Mouse (Mus musculus) stomach, postnatal 0 days (tissue): ENCODE data around the gene Tmem259. TPM values are rescaled to one million over a fixed set of nuclear protein-coding genes. Genes with fewer than 3 reads are reported as not detected.

ENCODE experiments used
- ATAC-seq: fragments of 200-750 bp; cut with Nextera tagmentation; 2 replicates; pipeline ENCODE4 v1.8.0; 2017; ENCODE audit not compliant: low FRiP score, low TSS enrichment
- DNase-seq: peaks from one replicate; pipeline ENCODE4 v3.0.0-alpha.2; 2016; ENCODE audit warnings: low spot score
- H3K27ac ChIP-seq: fragments of 300-500 bp; sonication (generic); replicated peaks from 2 replicates; pipeline ENCODE4 v1.5.1; 2014; ENCODE audit warnings: mild to moderate bottlenecking, control low read depth
- H3K27me3 ChIP-seq: fragments of 300-500 bp; sonication (generic); 2 replicates; pipeline ENCODE4 v1.6.1; 2014; ENCODE audit warnings: low read length; ENCODE audit not compliant: control insufficient read depth, insufficient read depth
- H3K36me3 ChIP-seq: fragments of 300-500 bp; sonication (generic); 2 replicates; pipeline ENCODE4 v1.6.1; 2014; ENCODE audit warnings: low read length, mixed read lengths; ENCODE audit not compliant: control insufficient read depth, insufficient read depth
- H3K4me1 ChIP-seq: fragments of 300-500 bp; sonication (generic); replicated peaks from 2 replicates; pipeline ENCODE4 v1.6.1; 2014; ENCODE audit warnings: antibody characterized with exemption; ENCODE audit not compliant: control insufficient read depth, insufficient read depth
- H3K4me2 ChIP-seq: fragments of 300-500 bp; sonication (generic); replicated peaks from 2 replicates; pipeline ENCODE4 v1.6.1; 2014; ENCODE audit warnings: low read depth, mild to moderate bottlenecking, control low read depth, moderate library complexity
- H3K4me3 ChIP-seq: fragments of 300-500 bp; sonication (generic); 2 replicates; pipeline ENCODE4 v1.5.1; 2014; ENCODE audit warnings: low read depth, low read length, control low read depth
- H3K9ac ChIP-seq: fragments of 300-500 bp; sonication (generic); 2 replicates; pipeline ENCODE4 v1.6.1; 2014; ENCODE audit warnings: mild to moderate bottlenecking, low read length, control low read depth, mixed read lengths
- H3K9me3 ChIP-seq: fragments of 300-500 bp; sonication (generic); 2 replicates; pipeline ENCODE4 v1.6.1; 2016; ENCODE audit warnings: low read length; ENCODE audit not compliant: control insufficient read depth
- CTCF ChIP-seq: IDR thresholded peaks from 2 replicates; pipeline ENCODE4 v1.5.1; 2016; ENCODE audit warnings: antibody characterized with exemption, low read depth, mild to moderate bottlenecking, moderate library complexity
- EP300 ChIP-seq: optimal IDR thresholded peaks from 2 replicates; pipeline ENCODE3; 2016; ENCODE audit warnings: antibody characterized with exemption
- WGBS: fragments of 180-500 bp; shearing (Covaris S2); extraction: QIAGEN DNeasy Blood & Tissue Kit; methylation state at CpG from one replicate; pipeline ENCODE4 v1.1.7; 2014; 5-methylcytosine and 5-hydroxymethylcytosine counted together
- polyA plus RNA-seq: library from polyadenylated mRNA; unstranded; fragments of >200 nt; fragmentation: Nextera tagmentation; extraction: Ambion mirVana; gene quantifications from 2 replicates; pipeline ENCODE4 v1.2.1, GENCODE M21; 2015

The Tmem259 gene
- polyA plus RNA-seq, 1 experiment from 2014 or later, result 18.5 TPM

- Histone ChIP-seq H3K9ac (no peak overlapping the region), H3K36me3 (peaks cover 17% of the 10 kb centered on the region), H3K4me1 (no peaks in the 10 kb centered on the region), H3K9me3 (no peaks in the 10 kb centered on the region), H3K4me3 (no peak overlapping the region), H3K27me3 (no peaks in the 10 kb centered on the region), H3K27ac (no peak overlapping the region), H3K4me2 (no peak overlapping the region)
- TF ChIP-seq EP300, result no peak
- DNase-seq (no peak), ATAC-seq (no peak)
- 68% methylated on average over 1 of the region's 1 CpGs for WGBS
Measured at GRCm38 (mm10) chr10:79995636-79996035, 11.5 kb upstream of the Tmem259 start.

GRCm38 (mm10) chr10:79994397-79995115, 10.4 kb upstream of the Tmem259 start:
- no peaks in the 10 kb centered on the region for H3K27me3 ChIP-seq
- no peak for ATAC-seq
- no peaks in the 10 kb centered on the region for H3K9me3 ChIP-seq
- 0 out of 2 replicates have a peak overlapping the region, but pooled peaks have one; percentile 13 for H3K9ac ChIP-seq
- no peak overlapping the region for H3K4me3 ChIP-seq
- TF ChIP-seq CTCF (no peak), EP300 (no peak)
- H3K4me2 ChIP-seq, result no peak overlapping the region
- H3K4me1 ChIP-seq, result no peaks in the 10 kb centered on the region
- 75% methylated on average over 16 of the region's 16 CpGs for WGBS
- no peak overlapping the region for H3K27ac ChIP-seq
- peaks cover 17% of the 10 kb centered on the region for H3K36me3 ChIP-seq
- DNase-seq, result peak; percentile 76

- Histone ChIP-seq H3K27me3 (no peaks in the 10 kb centered on the region), H3K4me2 (no peak overlapping the region), H3K4me3 (peak overlapping the region; percentile 10; the same call in 1 of the 2 replicates), H3K4me1 (no peaks in the 10 kb centered on the region; the same call in 1 of the 2 replicates), H3K27ac (no peak overlapping the region), H3K9ac (no peak overlapping the region), H3K36me3 (peaks cover 17% of the 10 kb centered on the region), H3K9me3 (no peaks in the 10 kb centered on the region)
- peak; percentile 57 for TF ChIP-seq CTCF
- TF ChIP-seq EP300, result no peak
- 84% methylated on average over 6 of the region's 6 CpGs for WGBS
- DNase-seq (no peak), ATAC-seq (no peak)
Measured at GRCm38 (mm10) chr10:79991548-79991947, 7.4 kb upstream of the Tmem259 start.

- ATAC-seq, result no peak
- Histone ChIP-seq H3K4me2 (peak overlapping the region; percentile 90), H3K4me1 (peaks cover 2% of the 10 kb centered on the region), H3K9me3 (no peaks in the 10 kb centered on the region), H3K27ac (no peak overlapping the region), H3K9ac (no peak overlapping the region), H3K27me3 (no peaks in the 10 kb centered on the region), H3K4me3 (peak overlapping the region; percentile 75), H3K36me3 (peaks cover 17% of the 10 kb centered on the region)
- 64% methylated on average over 12 of the region's 12 CpGs for WGBS
- TF ChIP-seq EP300, result no peak
- TF ChIP-seq CTCF, result no peak
- no peak for DNase-seq
Measured at GRCm38 (mm10) chr10:79991099-79991498, 7.0 kb upstream of the Tmem259 start.

GRCm38 (mm10) chr10:79989870-79990269, 5.7 kb upstream of the Tmem259 start:
- Histone ChIP-seq H3K4me1 (peaks cover 2% of the 10 kb centered on the region), H3K4me3 (peak overlapping the region; percentile 75), H3K9me3 (no peaks in the 10 kb centered on the region), H3K27ac (peak overlapping the region; percentile 98), H3K9ac (peak overlapping the region; percentile 90), H3K27me3 (no peaks in the 10 kb centered on the region), H3K4me2 (peak overlapping the region; percentile 90), H3K36me3 (peaks cover 15% of the 10 kb centered on the region)
- TF ChIP-seq EP300, result no peak
- TF ChIP-seq CTCF, result no peak
- WGBS, result 21% methylated on average over 15 of the region's 15 CpGs
- ATAC-seq (no peak), DNase-seq (no peak)

GRCm38 (mm10) chr10:79989272-79989786, 5.2 kb upstream of the Tmem259 start:
- Histone ChIP-seq H3K4me2 (peak overlapping the region; percentile 90), H3K4me3 (peak overlapping the region; percentile 75), H3K27ac (peak overlapping the region; percentile 98), H3K4me1 (peaks cover 2% of the 10 kb centered on the region), H3K9ac (peak overlapping the region; percentile 90), H3K27me3 (no peaks in the 10 kb centered on the region), H3K36me3 (peaks cover 11% of the 10 kb centered on the region), H3K9me3 (no peaks in the 10 kb centered on the region)
- DNase-seq, result no peak
- WGBS, result 12% methylated on average over 8 of the region's 8 CpGs
- TF ChIP-seq EP300 (peak; percentile 34), CTCF (no peak)
- no peak for ATAC-seq
